Mouse (Mus musculus) heart, embryonic 11.5 days (tissue): Measurements from ENCODE around the gene Mical2. TPM values are rescaled to one million over a fixed set of nuclear protein-coding genes. Genes with fewer than 3 reads are reported as not detected.
A peak's percentile ranks its signal among the peaks of the same experiment; 100 is the strongest.

Experiments
- ATAC-seq: fragments of 200-750 bp; cut with Nextera tagmentation; replicated peaks from 2 replicates; pipeline ENCODE4 v1.8.0; 2017; ENCODE audit warnings: moderate library complexity; ENCODE audit not compliant: insufficient number of reproducible peaks, low FRiP score, low TSS enrichment
- H3K27ac ChIP-seq: fragments of 300-500 bp; sonication (generic); 2 replicates; pipeline ENCODE4 v1.5.1; 2014; ENCODE audit warnings: mild to moderate bottlenecking, low read depth, low read length
- H3K27me3 ChIP-seq: fragments of 300-500 bp; sonication (generic); 2 replicates; pipeline ENCODE4 v1.6.1; 2014; ENCODE audit warnings: mild to moderate bottlenecking, low read length, mixed read lengths; ENCODE audit not compliant: control insufficient read depth, insufficient read depth
- H3K36me3 ChIP-seq: fragments of 300-500 bp; sonication (generic); 2 replicates; pipeline ENCODE4 v1.6.1; 2014; ENCODE audit warnings: mild to moderate bottlenecking, low read length, moderate library complexity, mixed read lengths; ENCODE audit not compliant: control insufficient read depth, insufficient read depth
- H3K4me1 ChIP-seq: fragments of 300-500 bp; sonication (generic); 2 replicates; pipeline ENCODE4 v1.6.1; 2014; ENCODE audit warnings: low read length; ENCODE audit not compliant: control insufficient read depth, insufficient read depth
- H3K4me2 ChIP-seq: fragments of 300-500 bp; sonication (generic); 2 replicates; pipeline ENCODE4 v1.6.1; 2014; ENCODE audit warnings: mild to moderate bottlenecking, moderate library complexity
- H3K4me3 ChIP-seq: fragments of 300-500 bp; sonication (generic); 2 replicates; pipeline ENCODE4 v1.5.1; 2014; ENCODE audit warnings: low read depth, low read length
- H3K9ac ChIP-seq: fragments of 300-500 bp; sonication (generic); 2 replicates; pipeline ENCODE4 v1.6.1; 2014; ENCODE audit warnings: mild to moderate bottlenecking, low read depth, low read length, moderate library complexity
- H3K9me3 ChIP-seq: fragments of 300-500 bp; sonication (generic); replicated peaks from 2 replicates; pipeline ENCODE4 v1.6.1; 2016; ENCODE audit warnings: low read length; ENCODE audit not compliant: control insufficient read depth
- WGBS: fragments of 180-500 bp; shearing (Covaris S2); extraction: QIAGEN DNeasy Blood & Tissue Kit; methylation state at CpG from one replicate; pipeline ENCODE4 v1.1.7; 2014; ENCODE audit not compliant: insufficient replicate concordance; 5-methylcytosine and 5-hydroxymethylcytosine counted together
- polyA plus RNA-seq: library from polyadenylated mRNA; unstranded; fragments of >200 nt; fragmentation: Nextera tagmentation; extraction: Ambion mirVana; gene quantifications from 2 replicates; pipeline ENCODE4 v1.2.1, GENCODE M21; 2014

Mical2 gene
- polyA plus RNA-seq, 1 experiment from 2014 or later: 117 TPM

GRCm38 (mm10) chr7:112439846-112440245 lies 214.2 kb downstream of the Mical2 start:
- Histone ChIP-seq H3K9ac (no peak overlapping the region), H3K9me3 (no peaks in the 10 kb centered on the region), H3K4me2 (no peak overlapping the region), H3K27me3 (no peaks in the 10 kb centered on the region), H3K36me3 (peaks cover 3% of the 10 kb centered on the region; the same call in 1 of the 2 replicates), H3K27ac (no peak overlapping the region), H3K4me3 (no peak overlapping the region), H3K4me1 (peaks cover 48% of the 10 kb centered on the region)
- 48% methylated on average over 3 of the region's 3 CpGs for WGBS
- ATAC-seq: no peak

DNA sequence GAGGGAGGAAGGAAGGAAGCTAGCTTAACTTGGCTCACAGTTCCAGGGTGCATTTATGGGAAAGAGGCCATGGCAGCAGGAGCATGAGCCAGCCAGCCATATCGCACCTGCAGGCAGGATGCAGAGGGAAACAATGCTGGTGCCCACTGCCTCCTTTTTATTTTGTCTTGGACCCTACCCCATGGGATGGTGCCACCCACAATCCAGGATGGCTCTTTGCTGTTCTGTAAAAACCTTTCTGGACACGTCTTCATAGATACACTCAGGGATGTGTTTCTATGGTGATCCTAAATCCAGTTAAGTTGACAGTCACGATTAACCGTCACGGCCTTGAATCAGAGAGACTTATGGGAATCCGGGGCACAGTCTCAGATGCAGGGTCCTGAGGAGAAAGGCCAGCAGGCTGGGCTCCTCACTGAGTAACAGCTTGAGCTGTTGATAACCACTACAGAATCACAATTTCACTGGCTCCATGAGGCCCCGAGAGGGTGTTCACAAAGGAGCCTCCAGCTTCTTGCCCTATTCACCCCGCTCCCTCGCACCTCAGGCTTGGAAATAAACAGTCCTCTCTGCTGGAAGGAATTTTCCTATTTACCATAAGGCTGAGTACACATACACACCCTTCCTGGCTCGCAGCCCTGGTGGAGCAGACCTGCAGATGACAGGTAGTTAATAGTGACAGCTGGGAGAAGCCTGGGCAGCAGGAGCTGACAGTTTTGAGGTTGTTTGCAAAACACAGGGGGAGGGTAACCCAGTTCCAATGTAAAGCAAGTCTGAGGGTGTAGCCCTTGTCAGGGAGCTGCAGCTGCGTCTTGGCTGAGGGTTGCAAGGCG lies 218.7 kb downstream of the Mical2 start:
- Histone ChIP-seq H3K27ac (peak overlapping the region; percentile 29; the same call in 1 of the 2 replicates), H3K9ac (no peak overlapping the region), H3K4me1 (peaks cover 52% of the 10 kb centered on the region), H3K36me3 (0 out of 2 replicates have a peak, but pooled peaks cover 2% of the 10 kb centered on the region), H3K4me3 (no peak overlapping the region), H3K9me3 (no peaks in the 10 kb centered on the region), H3K4me2 (peak overlapping the region; percentile 52), H3K27me3 (no peaks in the 10 kb centered on the region)
- peak; percentile 42; the same call in 1 of the 2 replicates for ATAC-seq
- WGBS: 31% methylated on average over 12 of the region's 12 CpGs

- WGBS: 35% methylated on average over 9 of the region's 9 CpGs
- Histone ChIP-seq H3K9me3 (no peaks in the 10 kb centered on the region), H3K27me3 (no peaks in the 10 kb centered on the region), H3K4me2 (peak overlapping the region; percentile 52), H3K27ac (0 out of 2 replicates have a peak overlapping the region, but pooled peaks have one; percentile 29), H3K36me3 (0 out of 2 replicates have a peak, but pooled peaks cover 2% of the 10 kb centered on the region), H3K4me3 (no peak overlapping the region), H3K4me1 (peaks cover 52% of the 10 kb centered on the region), H3K9ac (no peak overlapping the region)
- no peak for ATAC-seq
Measured at GRCm38 (mm10) chr7:112444985-112445367, 219.3 kb downstream of the Mical2 start.

- H3K36me3 ChIP-seq: 0 out of 2 replicates have a peak, but pooled peaks cover 2% of the 10 kb centered on the region
- H3K4me2 ChIP-seq: no peak overlapping the region
- ATAC-seq: no peak
- peaks cover 40% of the 10 kb centered on the region for H3K4me1 ChIP-seq
- H3K9me3 ChIP-seq: no peaks in the 10 kb centered on the region
- 86% methylated on average over 4 of the region's 4 CpGs for WGBS
- H3K27me3 ChIP-seq: no peaks in the 10 kb centered on the region
- no peak overlapping the region for H3K27ac ChIP-seq
- H3K9ac ChIP-seq: no peak overlapping the region
- H3K4me3 ChIP-seq: no peak overlapping the region
Measured at GRCm38 (mm10) chr7:112446498-112446897, 220.8 kb downstream of the Mical2 start.

- Histone ChIP-seq H3K27me3 (no peaks in the 10 kb centered on the region), H3K4me2 (no peak overlapping the region), H3K4me3 (no peak overlapping the region), H3K27ac (no peak overlapping the region), H3K36me3 (0 out of 2 replicates have a peak, but pooled peaks cover 2% of the 10 kb centered on the region), H3K4me1 (peaks cover 19% of the 10 kb centered on the region), H3K9ac (no peak overlapping the region), H3K9me3 (no peaks in the 10 kb centered on the region)
- WGBS: 77% methylated on average over 8 of the region's 8 CpGs
- no peak for ATAC-seq
Measured at GRCm38 (mm10) chr7:112449954-112450700, 224.5 kb downstream of the Mical2 start.

- peaks cover 24% of the 10 kb centered on the region for H3K4me1 ChIP-seq
- no peaks in the 10 kb centered on the region for H3K36me3 ChIP-seq
- H3K4me3 ChIP-seq: no peak overlapping the region
- H3K27ac ChIP-seq: no peak overlapping the region
- no peak for ATAC-seq
- 68% methylated on average over 5 of the region's 5 CpGs for WGBS
- no peaks in the 10 kb centered on the region for H3K9me3 ChIP-seq
- H3K27me3 ChIP-seq: no peaks in the 10 kb centered on the region
- no peak overlapping the region for H3K9ac ChIP-seq
- no peak overlapping the region for H3K4me2 ChIP-seq
Measured at GRCm38 (mm10) chr7:112452471-112452870, 226.8 kb downstream of the Mical2 start.

- ATAC-seq: no peak; the same call in 1 of the 2 replicates
- Histone ChIP-seq H3K4me1 (peaks cover 31% of the 10 kb centered on the region), H3K4me3 (no peak overlapping the region), H3K4me2 (no peak overlapping the region), H3K27ac (peak overlapping the region; percentile 82), H3K27me3 (no peaks in the 10 kb centered on the region), H3K36me3 (no peaks in the 10 kb centered on the region), H3K9ac (0 out of 2 replicates have a peak overlapping the region, but pooled peaks have one; percentile 43), H3K9me3 (no peaks in the 10 kb centered on the region)
- WGBS: 6% methylated on average over 3 of the region's 3 CpGs
Measured at GRCm38 (mm10) chr7:112453805-112454214, 228.2 kb downstream of the Mical2 start.

GRCm38 (mm10) chr7:112454380-112454779 lies 228.7 kb downstream of the Mical2 start:
- H3K4me2 ChIP-seq: no peak overlapping the region
- peaks cover 32% of the 10 kb centered on the region for H3K4me1 ChIP-seq
- no peak overlapping the region for H3K4me3 ChIP-seq
- 57% methylated on average over 6 of the region's 6 CpGs for WGBS
- no peaks in the 10 kb centered on the region for H3K27me3 ChIP-seq
- H3K27ac ChIP-seq: peak overlapping the region; percentile 82
- ATAC-seq: no peak
- no peak overlapping the region for H3K9ac ChIP-seq
- H3K36me3 ChIP-seq: no peaks in the 10 kb centered on the region
- H3K9me3 ChIP-seq: no peaks in the 10 kb centered on the region
